Mouse (Mus musculus): ENCODE measurements around the gene Vsig10.

GRCm38 (mm10) chr5:117286831-117287822 is 31.8 kb upstream of the Vsig10 start, which contains the start of gene Pebp1:
- 0 out of 2 replicates have a peak, but pooled peaks have one; percentile 7 for TF ChIP-seq CTCF (conservative IDR thresholded peaks at IDR 0.05; ENCODE audit: insufficient read depth, insufficient read length, low read depth, low read length)
- no peak for TF ChIP-seq POLR2A (IDR thresholded peaks at IDR 0.05; ENCODE audit: low read depth, low read length)
